Mouse (Mus musculus) liver, embryonic 16.5 days (tissue): ENCODE measurements around the gene Ndufs8. TPM values are rescaled to one million over a fixed set of nuclear protein-coding genes. Genes with fewer than 3 reads are reported as not detected.

Experiments used
- ATAC-seq: fragments of 200-750 bp; cut with Nextera tagmentation; 2 replicates; pipeline ENCODE4 v1.8.0; 2017; ENCODE audit warnings: low read depth, mild to moderate bottlenecking, moderate number of reproducible peaks, moderate library complexity
- H3K27ac ChIP-seq: fragments of 300-500 bp; sonication (generic); 2 replicates; pipeline ENCODE4 v1.5.1; 2014; ENCODE audit warnings: mild to moderate bottlenecking, low read length
- H3K27me3 ChIP-seq: fragments of 300-500 bp; sonication (generic); 2 replicates; pipeline ENCODE4 v1.6.1; 2014; ENCODE audit warnings: low read depth, low read length, mixed read lengths; ENCODE audit not compliant: control insufficient read depth, insufficient read depth
- H3K36me3 ChIP-seq: fragments of 300-500 bp; sonication (generic); 2 replicates; pipeline ENCODE4 v1.6.1; 2014; ENCODE audit warnings: mild to moderate bottlenecking; ENCODE audit not compliant: control insufficient read depth, insufficient read depth
- H3K4me1 ChIP-seq: fragments of 300-500 bp; sonication (generic); 2 replicates; pipeline ENCODE4 v1.6.1; 2014; ENCODE audit warnings: low read depth, low read length, mixed read lengths; ENCODE audit not compliant: control insufficient read depth
- H3K4me2 ChIP-seq: fragments of 300-500 bp; sonication (generic); 2 replicates; pipeline ENCODE4 v1.6.1; 2014; ENCODE audit warnings: low read depth, low read length, mixed read lengths
- H3K4me3 ChIP-seq: fragments of 300-500 bp; sonication (generic); 2 replicates; pipeline ENCODE4 v1.5.1; 2014; ENCODE audit warnings: low read depth, mild to moderate bottlenecking, low read length
- H3K9ac ChIP-seq: fragments of 300-500 bp; sonication (generic); 2 replicates; pipeline ENCODE4 v1.6.1; 2014; ENCODE audit warnings: low read depth, low read length
- H3K9me3 ChIP-seq: fragments of 300-500 bp; sonication (generic); replicated peaks from 2 replicates; pipeline ENCODE4 v1.6.1; 2016; ENCODE audit warnings: low read length; ENCODE audit not compliant: control insufficient read depth
- WGBS: fragments of 180-500 bp; shearing (Covaris S2); extraction: QIAGEN DNeasy Blood & Tissue Kit; methylation state at CpG from one replicate; pipeline ENCODE4 v1.1.7; 2014; ENCODE audit not compliant: insufficient replicate concordance; 5-methylcytosine and 5-hydroxymethylcytosine counted together
- polyA plus RNA-seq: library from polyadenylated mRNA; unstranded; fragments of >200 nt; fragmentation: Nextera tagmentation; extraction: Ambion mirVana; gene quantifications from 2 replicates; pipeline ENCODE4 v1.2.1, GENCODE M21; 2015

Ndufs8 gene
- polyA plus RNA-seq, 1 experiment from 2014 or later = 150 TPM

- 69% methylated on average over 2 of the region's 2 CpGs for WGBS
- Histone ChIP-seq H3K4me2 (no peak overlapping the region), H3K9ac (no peak overlapping the region), H3K4me3 (no peak overlapping the region), H3K36me3 (peaks cover 6% of the 10 kb centered on the region), H3K27me3 (no peaks in the 10 kb centered on the region), H3K9me3 (no peaks in the 10 kb centered on the region), H3K27ac (no peak overlapping the region), H3K4me1 (peaks cover 7% of the 10 kb centered on the region)
- no peak for ATAC-seq
These were observed 47.6 kb downstream of the Ndufs8 start for GRCm38 (mm10) chr19:3864960-3865359.

- peaks cover 6% of the 10 kb centered on the region for H3K36me3 ChIP-seq
- no peaks in the 10 kb centered on the region for H3K27me3 ChIP-seq
- H3K27ac ChIP-seq = no peak overlapping the region
- 25% methylated on average over 2 of the region's 2 CpGs for WGBS
- H3K4me3 ChIP-seq = no peak overlapping the region
- H3K4me2 ChIP-seq = no peak overlapping the region
- no peak overlapping the region for H3K9ac ChIP-seq
- H3K9me3 ChIP-seq = no peaks in the 10 kb centered on the region
- no peak for ATAC-seq
- H3K4me1 ChIP-seq = peaks cover 7% of the 10 kb centered on the region
These were observed 49.9 kb downstream of the Ndufs8 start for GRCm38 (mm10) chr19:3862713-3863112.

Other genes with a start within 250 kb of the Ndufs8 start
- gene Lrp5, start 226.2 kb downstream of the Ndufs8 start, polyA plus RNA-seq = 2.2 and 2.7 TPM in 2 replicates
- gene 1810055G02Rik, start 204.5 kb downstream of the Ndufs8 start, polyA plus RNA-seq = 15.8 and 16.5 TPM in 2 replicates
- gene Kmt5b, start 145.4 kb downstream of the Ndufs8 start, polyA plus RNA-seq = 6.7 and 7.4 TPM in 2 replicates
- 18.4 and 19.3 TPM in 2 replicates for gene Chka, start 61.0 kb downstream of the Ndufs8 start, polyA plus RNA-seq
- 28.7 and 33.8 TPM in 2 replicates for gene Tcirg1, start 5.6 kb downstream of the Ndufs8 start, polyA plus RNA-seq
- gene Aldh3b1, start 17.0 kb upstream of the Ndufs8 start, polyA plus RNA-seq = 8.7 and 10.0 TPM in 2 replicates
- gene Unc93b1, start 22.4 kb upstream of the Ndufs8 start, polyA plus RNA-seq = 33.9 and 35.8 TPM in 2 replicates
- gene Aldh3b3, start 45.9 kb upstream of the Ndufs8 start, polyA plus RNA-seq = 0.07 and 0.12 TPM in 2 replicates
- gene Aldh3b2, start 59.6 kb upstream of the Ndufs8 start, polyA plus RNA-seq = 0.24 and 0.30 TPM in 2 replicates
- 10.5 and 12.4 TPM in 2 replicates for gene Acy3, start 73.8 kb upstream of the Ndufs8 start, polyA plus RNA-seq
- gene Tbx10, start 80.0 kb upstream of the Ndufs8 start, polyA plus RNA-seq = 0.09 TPM in 1 of 2 replicates, not detected in the other
- gene Nudt8, start 87.8 kb upstream of the Ndufs8 start, polyA plus RNA-seq = 12.2 and 12.6 TPM in 2 replicates
- 0.41 and 0.48 TPM in 2 replicates for gene Gm49405, start 87.9 kb upstream of the Ndufs8 start, polyA plus RNA-seq
- 0.42 and 0.75 TPM in 2 replicates for gene Doc2g, start 90.5 kb upstream of the Ndufs8 start, polyA plus RNA-seq
- gene Ndufv1, start 100.0 kb upstream of the Ndufs8 start, polyA plus RNA-seq = 144 and 145 TPM in 2 replicates
- 796 and 823 TPM in 2 replicates for gene Gstp1, start 125.2 kb upstream of the Ndufs8 start, polyA plus RNA-seq
- gene Gstp2, start 133.2 kb upstream of the Ndufs8 start, polyA plus RNA-seq = 6.1 and 17.4 TPM in 2 replicates
- gene Gstp3, start 146.8 kb upstream of the Ndufs8 start, polyA plus RNA-seq = 95.4 and 105 TPM in 2 replicates
- 0.25 and 0.32 TPM in 2 replicates for gene Cabp2, start 168.8 kb upstream of the Ndufs8 start, polyA plus RNA-seq
- 112 and 117 TPM in 2 replicates for gene Cdk2ap2, start 184.4 kb upstream of the Ndufs8 start, polyA plus RNA-seq
- 6.6 and 7.3 TPM in 2 replicates for gene Pitpnm1, start 187.2 kb upstream of the Ndufs8 start, polyA plus RNA-seq
- 32.4 and 32.6 TPM in 2 replicates for gene Aip, start 213.1 kb upstream of the Ndufs8 start, polyA plus RNA-seq
- 0.02 TPM in 1 of 2 replicates, not detected in the other for gene Gpr152, start 227.0 kb upstream of the Ndufs8 start, polyA plus RNA-seq
- gene Cabp4, start 231.3 kb upstream of the Ndufs8 start, polyA plus RNA-seq = 0.18 and 0.20 TPM in 2 replicates
- 72.4 and 74.8 TPM in 2 replicates for gene Coro1b, start 235.8 kb upstream of the Ndufs8 start, polyA plus RNA-seq
- 17.6 and 17.9 TPM in 2 replicates for gene Ptprcap, start 240.8 kb upstream of the Ndufs8 start, polyA plus RNA-seq